Mouse (Mus musculus) urinary bladder, adult 18-20 months (tissue): ENCODE measurements around the gene Ckm.
A peak's percentile ranks its signal among the peaks of the same experiment; 100 is the strongest.

Experiments used
- DNase-seq, 2 experiments: peaks; one replicate each; pipeline ENCODE4 v3.0.0; 2022; ENCODE audit warnings: low spot score in 2 of 2, mixed read lengths in 2 of 2

Gene Ckm

DNA sequence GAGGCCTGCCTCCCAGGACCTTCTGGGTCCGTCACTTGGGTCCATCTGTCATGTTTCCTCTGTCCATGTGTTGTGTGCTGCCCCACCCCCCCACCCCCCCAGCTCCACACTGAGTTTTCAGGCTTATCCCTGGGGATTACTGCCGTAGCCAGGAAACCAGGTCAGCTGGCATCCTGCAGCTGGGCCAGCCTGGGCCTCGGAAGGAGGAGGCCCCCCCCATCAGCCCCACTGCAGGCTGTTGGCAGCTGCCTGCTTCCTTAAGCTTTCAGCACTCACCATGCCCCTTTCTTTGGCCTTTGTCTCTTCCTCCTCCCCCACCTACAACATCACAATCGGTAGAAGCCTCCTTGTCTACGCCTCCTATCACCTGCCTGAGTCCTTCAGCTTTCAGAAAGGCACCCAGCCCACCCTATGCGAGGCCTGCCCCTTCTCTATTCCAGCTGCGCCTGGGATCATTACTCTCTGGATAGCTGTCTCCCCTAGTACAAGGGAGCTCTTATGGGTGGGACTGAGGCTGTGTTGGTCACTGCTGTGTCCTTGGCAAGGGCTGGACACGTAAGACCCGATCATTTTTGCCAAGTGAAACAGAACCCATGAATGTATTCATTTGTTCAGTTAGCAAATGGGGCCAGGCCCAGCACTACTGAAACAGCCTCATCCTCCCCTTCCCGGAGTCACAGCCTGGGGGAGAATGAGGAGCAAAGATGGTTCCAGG is 15.7 kb upstream of the Ckm start:
- DNase-seq: no peak

DNA sequence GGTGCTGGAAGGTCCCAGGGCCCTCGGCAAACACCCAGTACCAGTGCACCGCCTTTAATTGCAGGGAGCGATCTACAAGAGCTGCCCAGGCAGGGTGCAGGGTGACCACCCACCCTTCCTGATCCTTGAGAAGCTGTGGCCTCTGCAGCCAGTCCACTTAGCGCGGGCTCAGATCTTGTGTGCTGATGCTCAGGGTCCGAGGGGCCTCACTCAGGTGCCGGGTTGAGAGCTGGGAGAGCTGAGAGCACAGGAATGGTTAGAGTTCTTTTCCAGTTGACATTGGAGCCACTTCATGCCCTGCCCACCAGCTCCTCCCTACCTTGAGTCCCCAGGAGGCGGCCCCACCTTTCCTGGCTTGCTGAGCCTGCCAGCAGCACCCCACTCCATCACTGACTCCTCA is 10.1 kb upstream of the Ckm start:
- DNase-seq: no peak

DNA sequence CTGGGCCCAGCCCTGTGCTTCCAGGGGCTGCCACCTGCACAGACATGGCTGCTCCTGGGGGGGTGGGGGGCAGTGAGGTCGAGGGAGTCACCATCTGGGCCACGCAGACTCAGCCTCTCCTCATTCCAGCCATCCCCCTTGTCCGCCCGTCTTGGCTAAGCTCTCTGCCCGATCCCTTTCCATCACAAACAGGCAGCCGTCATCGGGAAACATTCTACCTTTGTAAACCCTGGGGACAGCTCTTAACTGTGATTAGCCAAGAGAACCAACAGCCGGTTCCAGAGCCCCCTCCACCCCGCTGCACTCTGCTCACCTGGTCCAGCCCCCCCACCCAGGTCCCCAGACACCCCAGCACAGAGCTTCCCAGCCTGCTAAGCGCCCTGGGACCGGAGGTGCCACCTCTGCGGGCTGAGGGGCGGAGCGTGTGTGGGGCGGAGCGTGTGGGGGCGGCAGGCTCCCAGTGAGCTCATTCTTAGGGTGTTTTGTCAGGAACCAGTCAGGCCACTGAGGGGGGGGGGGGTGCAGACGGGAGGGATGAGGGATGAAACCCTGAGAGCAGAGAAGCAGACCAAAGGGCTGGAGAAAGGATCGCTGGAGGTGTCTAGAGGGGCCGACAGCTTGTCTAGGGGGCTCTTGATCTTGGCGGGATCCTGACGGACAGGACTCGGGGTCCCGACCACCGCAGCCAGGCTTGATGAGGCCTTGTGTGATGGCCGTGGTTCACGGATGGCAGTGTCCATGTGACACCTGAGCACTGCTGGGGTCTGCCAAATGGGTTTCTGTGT is 4.9 kb upstream of the Ckm start:
- peak; percentile 56 to 76 for DNase-seq

DNA sequence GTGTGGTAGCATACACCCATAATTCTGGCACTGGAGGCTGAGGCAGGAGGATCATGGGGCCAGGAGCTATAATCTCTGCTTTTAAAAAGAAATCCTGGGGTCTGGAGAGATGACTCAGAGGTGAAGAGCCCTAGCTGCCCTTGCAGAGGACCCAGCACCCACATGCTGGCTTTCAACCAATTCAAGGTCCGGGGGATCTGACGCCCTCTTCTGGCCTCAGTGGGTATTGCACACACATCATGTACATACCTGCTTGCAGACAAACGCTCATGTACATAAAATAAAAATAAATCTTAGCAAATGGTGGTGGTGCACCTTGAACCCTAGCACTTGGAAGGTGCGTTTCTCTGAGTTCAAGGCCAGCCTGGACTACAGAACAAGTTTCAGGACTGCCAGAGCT is 3.6 kb upstream of the Ckm start:
- DNase-seq: no peak

DNA sequence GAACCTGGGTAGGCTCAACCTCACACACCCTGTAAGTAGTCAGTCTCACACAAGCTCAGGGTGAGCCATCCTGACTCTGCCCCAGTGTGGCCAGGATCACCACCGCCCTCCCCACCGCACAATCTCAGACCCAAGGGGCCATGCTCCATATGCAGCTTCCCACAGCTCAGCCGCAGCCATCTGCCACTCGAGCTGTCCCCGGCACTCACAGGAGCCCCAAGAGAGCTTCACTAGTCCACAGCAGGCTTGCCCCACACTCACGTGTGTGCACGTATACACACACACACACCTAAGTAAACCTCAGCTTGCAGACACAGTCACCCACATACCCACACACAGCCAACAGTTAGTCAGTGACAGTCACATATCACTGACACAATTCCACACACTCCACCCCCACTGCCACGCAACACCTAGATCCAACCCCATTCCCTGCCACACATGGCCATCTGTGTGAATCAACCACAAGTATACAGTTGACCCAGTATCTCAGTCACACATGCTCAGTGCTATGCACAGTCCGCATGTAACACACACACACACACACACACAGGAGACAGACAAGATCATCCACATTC is 2.0 kb upstream of the Ckm start:
- DNase-seq: no peak

DNA sequence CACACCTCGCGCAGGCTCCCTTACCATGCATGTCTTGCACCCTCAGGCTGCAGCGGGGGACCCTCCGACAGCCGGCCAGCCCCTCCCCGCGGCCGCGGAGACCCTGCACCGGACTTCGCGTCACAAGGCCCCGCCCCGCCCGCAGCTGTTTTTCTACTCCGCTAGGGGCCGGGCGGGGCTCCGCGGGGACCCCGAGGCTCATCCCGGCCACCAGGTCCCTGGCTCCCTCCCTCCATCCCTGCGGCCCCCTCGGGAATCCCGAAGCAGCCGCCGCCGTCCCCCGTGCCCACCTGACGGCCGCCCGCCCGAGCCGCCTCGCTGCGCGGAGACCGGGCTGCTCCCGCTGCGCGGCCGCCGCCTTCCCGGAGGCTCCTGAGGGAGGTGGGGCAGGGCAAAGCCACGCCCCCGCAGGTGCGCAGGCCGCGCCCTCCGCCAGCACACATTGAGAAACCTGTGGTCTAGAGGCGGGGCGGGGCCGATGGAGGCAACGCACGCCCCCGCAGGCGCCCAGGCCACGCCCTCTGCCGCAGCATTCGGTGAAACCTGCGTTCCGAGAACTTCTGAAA is 762 bp upstream of the Ckm start, which contains the start of gene Klc3:
Gene Klc3 (minus strand): TSS at position 374 of the 566 bp plus-strand sequence.
- peak; percentile 70 to 78 for DNase-seq

DNA sequence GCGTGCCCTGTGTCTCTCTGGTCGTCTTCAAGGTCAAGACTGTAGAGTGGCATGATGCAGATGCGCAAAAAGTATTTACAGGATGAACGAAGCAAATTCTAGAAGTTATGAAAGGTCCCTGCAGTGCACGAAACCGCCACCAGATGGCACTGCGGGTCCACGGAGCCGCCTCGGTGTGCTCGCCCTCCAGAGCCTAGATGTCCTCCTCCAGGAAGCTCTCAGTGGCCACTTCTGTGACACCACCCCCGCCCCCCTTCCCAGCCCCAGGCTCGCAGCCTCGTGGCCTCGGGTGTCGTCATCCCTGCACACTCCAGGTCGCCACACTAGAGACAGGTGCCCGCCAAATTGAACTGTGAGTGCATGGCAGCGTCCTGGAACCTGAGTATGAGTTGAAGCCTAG is 841 bp downstream of the Ckm start:
- peak; percentile 55 to 87 for DNase-seq

DNA sequence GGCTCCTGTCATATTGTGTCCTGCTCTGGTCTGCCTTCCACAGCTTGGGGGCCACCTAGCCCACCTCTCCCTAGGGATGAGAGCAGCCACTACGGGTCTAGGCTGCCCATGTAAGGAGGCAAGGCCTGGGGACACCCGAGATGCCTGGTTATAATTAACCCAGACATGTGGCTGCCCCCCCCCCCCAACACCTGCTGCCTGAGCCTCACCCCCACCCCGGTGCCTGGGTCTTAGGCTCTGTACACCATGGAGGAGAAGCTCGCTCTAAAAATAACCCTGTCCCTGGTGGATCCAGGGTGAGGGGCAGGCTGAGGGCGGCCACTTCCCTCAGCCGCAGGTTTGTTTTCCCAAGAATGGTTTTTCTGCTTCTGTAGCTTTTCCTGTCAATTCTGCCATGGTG is 5.2 kb downstream of the Ckm start:
- no peak for DNase-seq

DNA sequence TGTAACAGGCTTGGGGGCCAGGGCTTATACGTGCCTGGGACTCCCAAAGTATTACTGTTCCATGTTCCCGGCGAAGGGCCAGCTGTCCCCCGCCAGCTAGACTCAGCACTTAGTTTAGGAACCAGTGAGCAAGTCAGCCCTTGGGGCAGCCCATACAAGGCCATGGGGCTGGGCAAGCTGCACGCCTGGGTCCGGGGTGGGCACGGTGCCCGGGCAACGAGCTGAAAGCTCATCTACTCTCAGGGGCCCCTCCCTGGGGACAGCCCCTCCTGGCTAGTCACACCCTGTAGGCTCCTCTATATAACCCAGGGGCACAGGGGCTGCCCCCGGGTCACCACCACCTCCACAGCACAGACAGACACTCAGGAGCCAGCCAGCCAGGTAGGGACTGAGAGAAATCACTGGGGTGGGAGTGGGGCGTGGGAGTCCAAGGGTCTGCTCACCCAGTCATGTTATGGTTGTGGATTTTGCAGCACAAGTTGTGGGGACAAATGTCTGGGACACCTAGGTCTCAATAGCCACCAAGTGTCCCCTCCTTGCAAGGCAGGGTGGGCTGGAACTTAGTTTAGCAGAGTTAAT is 6.3 kb downstream of the Ckm start:
- DNase-seq: peak in 1 of 2 experiments; percentile 22

DNA sequence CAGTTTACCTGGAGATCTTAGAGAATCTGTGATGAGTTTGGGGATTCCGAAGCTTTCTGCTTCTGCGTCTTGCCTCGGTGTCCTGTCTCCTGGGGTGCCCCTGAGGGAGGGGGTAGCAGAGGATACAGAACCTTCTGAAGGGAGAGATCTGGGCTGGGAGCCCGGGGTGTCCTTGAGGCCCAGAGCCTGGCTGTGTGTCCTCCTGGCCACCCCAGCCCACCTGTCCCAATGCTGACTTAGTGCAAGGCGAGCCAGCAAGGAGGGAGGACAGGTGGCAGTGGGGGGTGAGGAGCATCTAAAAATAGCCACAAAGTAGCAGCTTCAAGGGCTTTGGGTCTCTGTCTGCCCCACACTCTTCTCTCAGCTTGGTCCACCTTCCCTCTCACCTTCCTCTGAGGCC is 7.2 kb downstream of the Ckm start:
- DNase-seq: no peak

DNA sequence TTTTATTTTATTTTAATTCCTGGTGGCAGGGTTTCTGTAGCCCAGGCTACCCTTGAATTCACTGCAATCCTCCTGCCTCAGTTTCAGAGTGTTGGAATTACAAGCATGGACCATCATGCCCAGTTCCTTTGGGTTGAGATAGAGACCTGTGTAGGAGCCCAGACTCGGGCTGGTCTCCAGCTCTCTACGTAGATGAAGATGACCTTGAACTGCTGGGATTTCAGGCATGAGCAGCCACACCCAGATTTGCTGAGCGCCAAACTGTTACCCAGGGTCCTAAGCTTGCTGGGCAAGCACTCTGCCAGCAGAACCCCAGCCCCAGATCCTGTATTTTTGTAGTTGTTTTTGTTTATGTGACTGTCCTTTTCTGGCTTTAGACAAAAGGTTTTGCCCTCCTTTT is 8.9 kb downstream of the Ckm start:
- DNase-seq: no peak

DNA sequence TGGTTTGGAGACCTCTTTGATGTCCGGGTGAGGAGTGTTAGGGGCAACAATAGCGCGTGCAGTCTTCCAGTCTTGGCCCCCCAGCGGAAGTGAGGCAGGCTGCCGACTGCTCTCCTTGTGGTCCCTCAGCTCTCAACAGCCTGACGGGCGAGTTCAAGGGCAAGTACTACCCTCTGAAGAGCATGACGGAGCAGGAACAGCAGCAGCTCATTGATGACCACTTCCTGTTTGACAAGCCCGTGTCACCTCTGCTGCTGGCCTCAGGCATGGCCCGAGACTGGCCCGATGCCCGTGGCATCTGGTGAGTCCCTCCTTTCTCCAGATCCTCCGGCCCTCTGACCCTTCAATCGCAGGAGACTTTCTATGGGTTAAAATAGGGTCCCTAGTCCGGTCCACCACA is 12.0 kb downstream of the Ckm start:
- no peak for DNase-seq

DNA sequence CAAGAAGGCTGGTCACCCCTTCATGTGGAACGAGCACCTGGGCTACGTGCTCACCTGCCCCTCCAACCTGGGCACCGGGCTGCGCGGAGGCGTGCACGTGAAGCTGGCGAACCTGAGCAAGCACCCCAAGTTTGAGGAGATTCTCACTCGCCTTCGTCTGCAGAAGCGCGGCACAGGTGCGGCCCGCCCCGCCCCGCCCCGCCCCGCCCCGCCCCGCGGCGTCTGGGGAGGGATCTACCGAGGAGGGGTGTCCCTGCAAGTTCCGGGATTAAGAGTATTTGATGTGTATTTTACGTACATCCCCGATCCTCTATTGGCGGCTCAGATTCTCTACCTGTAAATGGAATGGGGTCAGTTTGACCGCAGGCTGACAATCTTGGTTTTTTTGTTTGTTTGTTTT is 15.5 kb downstream of the Ckm start:
- DNase-seq: peak in 1 of 2 experiments; percentile 16

DNA sequence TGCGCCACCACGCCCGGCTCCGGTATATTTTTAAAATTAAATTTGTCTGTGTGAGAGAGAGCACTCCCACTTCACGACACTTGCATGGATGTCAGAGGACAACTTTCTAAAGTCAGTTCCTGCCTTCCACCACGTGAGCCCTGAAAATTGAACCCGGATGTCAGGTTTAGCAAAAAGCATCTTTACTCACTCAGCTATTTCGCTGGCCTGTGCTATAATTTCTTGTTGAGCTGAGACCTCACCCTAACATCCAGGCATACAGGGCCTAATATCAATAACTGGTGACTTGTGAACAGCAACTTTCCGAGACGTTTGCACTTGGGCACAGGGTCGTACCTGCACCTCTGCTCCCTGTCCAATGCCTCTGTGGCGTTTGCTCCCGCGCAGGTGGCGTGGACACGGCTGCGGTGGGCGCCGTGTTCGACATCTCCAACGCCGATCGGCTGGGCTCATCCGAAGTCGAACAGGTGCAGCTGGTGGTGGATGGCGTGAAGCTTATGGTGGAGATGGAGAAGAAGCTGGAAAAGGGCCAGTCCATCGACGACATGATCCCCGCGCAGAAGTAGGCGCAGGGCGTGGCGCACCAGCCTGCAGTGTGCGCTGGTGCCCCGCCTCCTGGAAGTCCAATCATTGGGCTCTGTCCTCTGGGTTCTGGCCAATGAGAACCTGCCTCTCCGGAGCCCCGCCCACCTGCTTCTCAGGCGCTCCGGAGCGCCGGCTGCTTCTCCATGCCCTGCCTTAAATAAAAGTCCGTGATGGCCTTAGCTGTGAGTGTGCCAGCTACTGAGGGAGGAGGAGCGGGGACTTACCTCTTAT is 16.5 kb downstream of the Ckm start:
- DNase-seq: peak; percentile 75 to 81

DNA sequence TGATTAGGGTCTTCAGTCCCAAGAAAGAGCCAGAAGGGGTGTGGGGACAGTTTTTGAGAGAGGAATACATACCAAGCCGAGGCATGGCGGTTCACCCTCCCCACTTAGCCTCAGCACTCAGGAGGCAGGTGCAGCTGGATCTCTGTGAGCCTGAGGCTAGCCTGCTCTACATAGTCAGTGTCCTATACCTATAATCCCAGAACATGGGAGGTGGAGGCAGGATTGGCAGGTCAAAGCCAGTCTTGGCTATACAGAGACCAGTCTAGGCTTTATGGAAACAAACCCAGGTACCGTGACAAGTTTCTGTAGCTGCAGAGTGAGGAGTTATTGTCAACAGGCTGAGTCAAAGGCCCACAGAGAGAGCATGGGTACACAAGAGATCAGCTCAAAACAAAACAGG is 18.5 kb downstream of the Ckm start:
- DNase-seq: no peak

DNA sequence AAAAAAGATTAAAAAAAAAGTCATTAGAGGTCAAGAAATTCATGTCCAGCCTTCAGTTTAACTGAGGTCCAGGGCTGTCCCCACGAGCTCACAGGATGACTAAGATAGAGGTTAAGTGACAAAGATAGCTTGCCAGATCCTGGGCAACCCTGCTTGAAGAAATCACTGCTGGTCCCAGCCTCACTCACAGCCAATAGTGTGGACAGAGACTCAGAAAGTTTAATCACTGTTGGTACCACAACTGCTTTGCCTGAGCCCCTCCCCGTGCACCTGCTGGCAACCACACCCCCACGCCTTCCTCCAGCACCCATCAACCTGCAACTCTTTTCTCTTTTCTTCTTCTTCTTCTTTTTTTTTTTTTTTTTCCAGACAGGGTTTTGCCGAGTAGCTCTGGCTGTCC is 19.5 kb downstream of the Ckm start:
- DNase-seq: no peak

DNA sequence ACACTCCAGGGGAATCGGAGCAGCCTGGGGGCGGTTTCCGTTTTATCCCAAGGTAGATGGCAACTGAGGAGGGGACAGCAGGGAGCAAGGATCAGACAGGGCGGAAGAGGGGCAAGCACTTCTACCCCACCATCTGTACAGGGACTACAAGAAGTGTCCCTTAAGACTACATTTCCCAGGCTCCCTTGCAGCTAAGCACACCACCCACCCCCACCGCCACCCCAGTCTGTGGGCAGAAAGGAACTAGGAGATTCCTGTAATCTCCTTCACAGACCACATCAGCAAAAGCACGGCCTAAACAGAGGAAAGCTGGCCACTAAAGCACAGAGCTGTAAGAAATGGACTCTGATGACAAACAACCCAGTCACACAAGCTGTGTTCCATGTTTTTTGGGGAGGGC is 21.8 kb downstream of the Ckm start:
- DNase-seq: no peak

DNA sequence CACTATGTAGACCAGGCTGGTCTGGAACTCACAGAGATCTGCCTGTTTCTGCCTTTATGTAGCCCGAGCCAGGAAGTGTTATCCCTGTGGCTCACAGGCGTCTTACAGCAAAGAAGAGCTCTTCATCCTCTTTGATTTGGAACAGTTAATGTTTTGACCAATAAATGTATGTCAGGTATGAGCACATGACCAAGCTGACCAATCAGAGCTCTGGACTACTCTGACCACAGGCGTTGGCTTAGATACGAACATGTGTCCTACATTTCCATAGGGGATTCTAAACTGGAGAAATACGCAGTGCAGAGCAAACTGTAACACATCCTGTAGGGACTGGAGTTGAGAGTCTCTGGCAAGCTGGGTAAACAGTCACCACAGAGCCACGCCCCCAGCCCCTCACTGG is 22.3 kb downstream of the Ckm start:
- no peak for DNase-seq

DNA sequence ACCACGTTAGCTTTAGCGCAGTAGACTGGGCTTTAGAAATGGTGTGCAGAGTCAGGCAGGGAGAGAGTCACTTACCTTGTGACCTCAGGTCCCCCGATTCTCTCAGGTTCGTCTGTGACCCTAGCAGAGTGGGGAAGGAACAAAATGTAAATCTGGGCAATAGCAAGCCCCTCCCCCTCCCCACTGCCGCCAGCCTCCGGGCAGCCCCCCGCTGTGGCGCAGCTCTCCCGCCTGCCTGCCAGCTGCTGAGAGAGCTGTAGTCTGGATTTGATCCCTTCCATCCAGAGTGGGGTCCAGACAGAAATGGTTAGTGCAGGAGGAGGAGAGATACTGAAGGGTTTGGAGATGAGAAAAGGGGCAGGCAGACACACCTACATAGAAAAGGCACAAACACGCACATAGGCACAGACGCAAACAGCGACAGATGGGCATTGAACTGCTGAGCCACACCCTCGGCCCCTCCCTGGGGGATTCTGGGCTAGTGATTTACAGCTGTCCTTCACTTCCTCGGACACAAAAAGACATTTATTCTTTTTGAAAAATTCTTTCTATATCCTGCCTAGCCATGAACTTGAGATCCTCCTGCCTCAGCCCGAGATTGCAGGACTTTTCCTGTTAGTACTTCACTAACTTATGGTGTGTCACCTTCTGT is 23.5 kb downstream of the Ckm start:
- DNase-seq: no peak

DNA sequence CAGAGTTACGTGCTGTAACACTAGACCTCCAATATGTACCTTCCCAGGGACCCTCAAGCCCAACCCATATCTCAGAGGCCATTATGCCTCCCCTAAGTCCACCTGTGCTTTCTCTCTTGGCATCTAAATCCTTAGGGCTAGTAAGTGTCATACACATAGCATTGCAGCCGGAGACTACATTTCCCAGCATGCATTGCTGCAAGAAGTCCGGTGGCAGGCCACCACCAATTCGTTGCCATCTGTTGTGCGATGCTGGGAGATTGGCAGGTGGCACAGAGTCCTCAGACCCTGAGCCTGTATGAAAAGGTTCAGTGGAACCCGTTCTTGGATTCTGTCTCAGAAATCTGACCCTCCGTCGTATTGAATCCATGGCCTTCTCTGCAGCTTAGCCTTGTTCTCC is 25.1 kb downstream of the Ckm start:
- DNase-seq: no peak

DNA sequence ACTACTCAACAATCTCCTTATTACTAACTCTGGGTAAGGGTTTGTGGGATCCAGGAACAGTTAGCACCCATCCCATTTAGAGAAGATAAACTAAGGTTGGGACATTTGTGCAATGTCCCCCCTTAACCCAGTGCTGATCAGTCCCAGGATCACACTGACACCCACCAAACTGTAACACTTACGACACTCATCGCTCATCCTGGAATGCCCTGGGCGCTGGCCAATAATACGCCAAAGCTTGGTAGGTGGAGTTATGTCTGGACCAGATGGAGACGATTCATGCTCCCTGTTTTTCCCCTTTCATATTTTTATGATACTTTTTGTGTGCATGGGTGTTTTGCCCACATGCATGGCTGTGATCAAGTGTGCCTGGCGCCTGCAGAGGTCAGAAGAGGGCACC is 25.8 kb downstream of the Ckm start:
- DNase-seq: no peak
